Mouse (Mus musculus): Measurements from ENCODE around the gene Ptges2. TPM values are rescaled to one million over a fixed set of nuclear protein-coding genes. Genes with fewer than 3 reads are reported as not detected.

The Ptges2 gene
- polyA plus RNA-seq, 1 experiment from 2014 or later: 21.8 TPM

DNA sequence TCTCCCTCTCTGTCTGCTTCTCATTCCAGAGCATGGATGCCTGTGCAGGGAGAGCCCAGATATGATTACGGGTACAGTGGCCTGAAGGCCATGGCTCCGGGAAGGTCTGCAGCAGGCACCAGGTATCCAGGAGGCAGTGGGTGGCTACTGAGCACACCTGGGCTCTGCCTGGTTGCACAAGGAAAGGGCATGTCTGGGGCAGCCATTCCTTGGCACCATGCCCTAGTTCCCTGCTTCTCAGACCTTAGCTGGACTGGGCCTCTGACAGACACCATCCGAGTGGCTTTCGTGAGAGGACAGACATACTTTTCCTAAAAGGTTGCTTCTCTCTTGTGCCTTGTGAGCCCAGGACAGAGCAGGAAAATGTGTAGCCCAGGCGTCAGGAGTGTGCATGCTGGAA lies 3.6 kb upstream of the Ptges2 start:
- Histone ChIP-seq H3K4me3 (ENCODE audit: low read depth, low read length) (no peak overlapping the region), H3K36me3 (ENCODE audit: insufficient read depth, low read length) (no peaks in the 10 kb centered on the region), H3K4me2 (replicated peaks; ENCODE audit: low read depth, low read length) (no peak overlapping the region), H3K9me3 (ENCODE audit: low read length) (no peaks in the 10 kb centered on the region), H3K4me1 (ENCODE audit: insufficient read depth, low read depth, low read length) (peaks cover 8% of the 10 kb centered on the region; the same call in 1 of the 2 replicates), H3K9ac (replicated peaks; ENCODE audit: low read depth) (no peak overlapping the region), H3K27me3 (replicated peaks; ENCODE audit: insufficient read depth, low read length) (no peaks in the 10 kb centered on the region), H3K27ac (ENCODE audit: low read length) (peak overlapping the region; percentile 68)
- TF ChIP-seq EP300 (IDR thresholded peaks at IDR 0.05) (no peak), CTCF (IDR thresholded peaks at IDR 0.05) (no peak)
- DNase-seq (ENCODE audit: low spot score): peak; percentile 53
- ATAC-seq: no peak
- WGBS: 63% methylated on average over 5 of the region's 5 CpGs

DNA sequence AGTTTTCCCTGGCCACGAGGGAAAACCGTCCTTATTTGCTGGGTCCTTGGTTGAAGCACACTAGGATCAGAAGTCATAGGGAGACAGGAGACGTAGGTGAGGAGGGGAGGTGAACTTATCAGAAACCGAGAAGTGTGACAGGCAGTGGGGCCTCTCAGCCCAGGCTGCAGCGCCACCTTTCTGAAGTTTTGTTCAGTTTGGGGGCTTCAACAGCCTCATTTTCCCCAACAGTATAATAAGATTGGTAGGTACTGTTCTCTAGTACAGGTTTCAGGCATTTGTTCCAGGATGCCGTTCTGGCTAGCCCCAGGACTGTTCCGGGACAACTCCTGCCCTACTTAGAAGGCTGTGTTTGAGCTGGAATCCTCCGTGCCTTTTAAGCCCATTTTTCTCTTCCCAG lies 723 bp upstream of the Ptges2 start:
- Histone ChIP-seq H3K4me1 (ENCODE audit: insufficient read depth, low read depth, low read length) (peaks cover 10% of the 10 kb centered on the region; the same call in 1 of the 2 replicates), H3K36me3 (ENCODE audit: insufficient read depth, low read length) (no peaks in the 10 kb centered on the region), H3K9me3 (ENCODE audit: low read length) (no peaks in the 10 kb centered on the region), H3K27me3 (replicated peaks; ENCODE audit: insufficient read depth, low read length) (no peaks in the 10 kb centered on the region), H3K9ac (replicated peaks; ENCODE audit: low read depth) (peak overlapping the region; percentile 24), H3K27ac (ENCODE audit: low read length) (peak overlapping the region; percentile 92), H3K4me3 (ENCODE audit: low read depth, low read length) (peak overlapping the region; percentile 87), H3K4me2 (replicated peaks; ENCODE audit: low read depth, low read length) (peak overlapping the region; percentile 89)
- ATAC-seq (no peak; the same call in 1 of the 2 replicates), DNase-seq (ENCODE audit: low spot score) (peak; percentile 65)
- TF ChIP-seq EP300 (IDR thresholded peaks at IDR 0.05) (no peak), CTCF (IDR thresholded peaks at IDR 0.05) (peak; percentile 65)
- WGBS: 2% methylated on average over 8 of the region's 8 CpGs

DNA sequence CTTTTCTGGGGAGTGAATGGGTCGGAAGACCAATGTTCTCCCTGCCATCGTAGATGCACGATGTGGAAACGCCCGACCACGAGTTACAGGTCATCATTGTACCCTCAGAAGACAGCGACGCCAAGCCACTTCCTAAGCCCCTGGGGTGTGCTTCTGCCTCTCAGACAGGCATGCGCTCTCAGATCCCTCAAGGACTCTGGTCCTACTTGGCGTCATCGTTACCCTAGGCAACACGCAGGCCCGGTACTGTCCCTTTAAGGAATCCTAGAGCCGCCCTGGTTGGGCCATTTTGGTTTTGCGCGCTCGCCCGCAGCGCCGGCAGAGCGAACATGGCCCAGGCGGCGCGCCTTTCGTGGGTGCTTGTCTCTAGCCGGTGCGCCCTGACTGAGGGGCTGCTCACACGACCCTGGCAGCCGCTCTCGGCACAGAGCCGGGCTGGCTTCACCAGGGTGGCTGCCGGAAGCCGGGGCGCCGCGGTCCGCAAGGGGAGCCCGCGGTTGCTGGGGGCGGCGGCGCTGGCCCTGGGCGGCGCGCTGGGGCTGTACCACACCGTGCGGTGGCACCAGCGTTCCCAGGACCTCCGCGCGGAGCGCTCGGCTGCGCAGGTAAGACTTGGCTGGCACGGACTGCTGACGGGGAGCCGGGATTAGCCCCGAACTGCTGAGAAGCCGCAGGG lies 388 bp downstream of the Ptges2 start:
- peak; percentile 98 for DNase-seq (ENCODE audit: low spot score)
- Histone ChIP-seq H3K36me3 (ENCODE audit: insufficient read depth, low read length) (no peaks in the 10 kb centered on the region), H3K9ac (replicated peaks; ENCODE audit: low read depth) (peak overlapping the region; percentile 84), H3K27me3 (replicated peaks; ENCODE audit: insufficient read depth, low read length) (no peaks in the 10 kb centered on the region), H3K9me3 (ENCODE audit: low read length) (no peaks in the 10 kb centered on the region), H3K27ac (ENCODE audit: low read length) (peak overlapping the region; percentile 92), H3K4me2 (replicated peaks; ENCODE audit: low read depth, low read length) (peak overlapping the region; percentile 89), H3K4me1 (ENCODE audit: insufficient read depth, low read depth, low read length) (peaks cover 10% of the 10 kb centered on the region; the same call in 1 of the 2 replicates), H3K4me3 (ENCODE audit: low read depth, low read length) (peak overlapping the region; percentile 87)
- TF ChIP-seq EP300 (IDR thresholded peaks at IDR 0.05): no peak
- no peak for TF ChIP-seq CTCF (IDR thresholded peaks at IDR 0.05)
- ATAC-seq: peak; percentile 94
- 2% methylated on average over 53 of the region's 59 CpGs for WGBS

DNA sequence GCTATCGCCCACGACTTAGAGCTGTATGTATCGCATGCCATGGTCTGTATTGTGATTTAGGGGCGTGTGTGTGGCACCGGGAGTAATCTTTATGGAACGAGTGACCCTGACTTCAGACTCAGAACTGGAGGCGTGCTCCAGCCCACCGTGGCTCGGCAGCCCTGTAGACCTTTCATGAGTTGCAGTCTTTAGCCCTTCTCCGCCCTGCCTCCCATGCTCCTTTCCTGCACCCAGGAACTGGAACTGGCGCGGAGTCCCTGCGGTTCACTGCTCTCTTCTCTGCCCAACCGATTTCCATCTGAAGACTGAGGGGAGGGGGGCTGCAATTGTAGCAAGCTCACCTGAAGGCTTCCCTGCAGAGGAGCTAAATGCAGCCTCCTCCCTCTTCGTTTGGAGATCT lies 999 bp downstream of the Ptges2 start:
- TF ChIP-seq EP300 (IDR thresholded peaks at IDR 0.05) (no peak), CTCF (IDR thresholded peaks at IDR 0.05) (no peak)
- Histone ChIP-seq H3K4me2 (replicated peaks; ENCODE audit: low read depth, low read length) (peak overlapping the region; percentile 89), H3K4me1 (ENCODE audit: insufficient read depth, low read depth, low read length) (peaks cover 10% of the 10 kb centered on the region; the same call in 1 of the 2 replicates), H3K4me3 (ENCODE audit: low read depth, low read length) (peak overlapping the region; percentile 87), H3K36me3 (ENCODE audit: insufficient read depth, low read length) (no peaks in the 10 kb centered on the region), H3K9me3 (ENCODE audit: low read length) (no peaks in the 10 kb centered on the region), H3K9ac (replicated peaks; ENCODE audit: low read depth) (peak overlapping the region; percentile 84), H3K27ac (ENCODE audit: low read length) (peak overlapping the region; percentile 92), H3K27me3 (replicated peaks; ENCODE audit: insufficient read depth, low read length) (no peaks in the 10 kb centered on the region)
- no peak for ATAC-seq
- under 1% methylated on average over 15 of the region's 15 CpGs for WGBS
- no peak for DNase-seq (ENCODE audit: low spot score)

DNA sequence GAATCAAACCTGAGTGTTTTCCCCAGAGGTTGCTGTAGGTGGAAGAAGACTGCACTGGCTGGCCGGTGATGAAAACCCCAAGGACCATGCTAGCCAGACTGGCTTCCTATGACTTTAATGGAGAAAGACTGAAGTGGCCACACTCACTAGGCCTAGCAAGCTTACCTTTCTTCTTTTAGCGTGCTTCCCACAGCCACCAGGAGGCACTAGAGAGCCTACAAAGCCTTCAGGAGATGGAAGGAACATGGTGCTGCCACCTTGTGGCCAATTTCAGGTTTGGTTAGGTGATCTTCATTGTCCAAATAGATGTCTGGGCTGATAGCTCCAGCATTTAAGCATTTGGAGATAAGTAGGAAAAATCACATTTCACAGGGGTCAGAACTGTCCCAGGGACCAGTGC lies 9.0 kb downstream of the Ptges2 start:
- 19% methylated on average over 2 of the region's 2 CpGs for WGBS
- peak; percentile 46 for ATAC-seq

DNA sequence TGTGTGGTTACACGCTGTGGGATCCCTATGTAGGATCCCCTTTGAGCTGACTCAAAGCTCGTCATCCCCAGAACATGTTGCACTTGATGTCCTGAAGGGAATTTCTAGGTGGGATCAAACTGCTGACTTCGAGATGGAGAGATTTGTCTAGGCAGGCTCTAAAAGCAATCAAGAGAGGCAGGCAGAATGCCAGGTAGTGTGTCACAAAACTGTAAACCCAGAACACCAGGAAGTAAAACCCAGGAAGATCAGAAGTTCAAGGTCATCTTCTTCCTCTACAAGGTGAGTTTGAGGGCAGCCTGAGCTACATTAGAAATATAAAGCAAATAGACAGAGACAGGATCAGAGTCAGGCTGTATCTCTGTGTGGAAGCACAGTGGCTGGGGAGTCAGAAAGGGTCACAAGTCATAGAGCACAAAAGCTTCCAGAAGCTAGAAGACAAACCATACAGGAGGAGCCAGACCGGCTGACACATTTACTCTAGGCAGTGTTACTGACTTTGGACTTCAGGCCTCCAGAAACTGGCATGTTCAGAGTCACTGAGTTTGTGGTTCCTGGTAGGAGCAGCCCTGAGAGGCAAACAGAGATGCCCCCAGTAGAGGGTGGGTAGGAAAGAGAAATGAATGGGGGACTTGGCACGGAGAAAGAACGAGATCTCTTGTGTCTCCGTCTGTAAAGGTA lies 11.6 kb downstream of the Ptges2 start:
- ATAC-seq (no peak), DNase-seq (ENCODE audit: low spot score) (no peak)
- no peak for TF ChIP-seq CTCF (IDR thresholded peaks at IDR 0.05)
- TF ChIP-seq EP300 (IDR thresholded peaks at IDR 0.05): no peak
- H3K4me1 ChIP-seq (ENCODE audit: insufficient read depth, low read depth, low read length): no peaks in the 10 kb centered on the region
- no peaks in the 10 kb centered on the region for H3K36me3 ChIP-seq (ENCODE audit: insufficient read depth, low read length)
- H3K4me3 ChIP-seq (ENCODE audit: low read depth, low read length): no peak overlapping the region
- H3K9ac ChIP-seq (replicated peaks; ENCODE audit: low read depth): no peak overlapping the region
- no peak overlapping the region for H3K4me2 ChIP-seq (replicated peaks; ENCODE audit: low read depth, low read length)
- H3K27ac ChIP-seq (ENCODE audit: low read length): no peak overlapping the region
- no peaks in the 10 kb centered on the region for H3K27me3 ChIP-seq (replicated peaks; ENCODE audit: insufficient read depth, low read length)
- 75% methylated on average over 7 of the region's 7 CpGs for WGBS
- H3K9me3 ChIP-seq (ENCODE audit: low read length): no peaks in the 10 kb centered on the region

More for the DNA sequence above, 9.0 kb downstream of the Ptges2 start:
- Histone ChIP-seq H3K9me3 (ENCODE audit: low read length) (no peaks in the 10 kb centered on the region), H3K36me3 (ENCODE audit: insufficient read depth, low read length) (no peaks in the 10 kb centered on the region), H3K9ac (replicated peaks; ENCODE audit: low read depth) (no peak overlapping the region), H3K4me1 (ENCODE audit: insufficient read depth, low read depth, low read length) (no peaks in the 10 kb centered on the region), H3K4me2 (replicated peaks; ENCODE audit: low read depth, low read length) (no peak overlapping the region), H3K27ac (ENCODE audit: low read length) (no peak overlapping the region), H3K27me3 (replicated peaks; ENCODE audit: insufficient read depth, low read length) (no peaks in the 10 kb centered on the region), H3K4me3 (ENCODE audit: low read depth, low read length) (no peak overlapping the region)
- no peak; the same call in 1 of the 2 replicates for TF ChIP-seq EP300 (IDR thresholded peaks at IDR 0.05)
- peak; percentile 100 for TF ChIP-seq CTCF (IDR thresholded peaks at IDR 0.05)
- DNase-seq (ENCODE audit: low spot score): peak; percentile 95

Measured in lung, postnatal 0 days (tissue).